Mouse (Mus musculus) forebrain, embryonic 15.5 days (tissue): ENCODE measurements around the gene Nav2. TPM values are rescaled to one million over a fixed set of nuclear protein-coding genes. Genes with fewer than 3 reads are reported as not detected.

ENCODE experiments used
- ATAC-seq: fragments of 200-750 bp; cut with Nextera tagmentation; replicated peaks from 2 replicates; pipeline ENCODE4 v1.8.0; 2017; ENCODE audit warnings: mild to moderate bottlenecking, moderate TSS enrichment, moderate library complexity
- H3K27ac ChIP-seq: fragments of 300-500 bp; sonication (generic); replicated peaks from 2 replicates; pipeline ENCODE4 v1.5.1; 2015; ENCODE audit warnings: mild to moderate bottlenecking, inconsistent platforms
- H3K27me3 ChIP-seq: fragments of 300-500 bp; sonication (generic); 2 replicates; pipeline ENCODE4 v1.6.1; 2015; ENCODE audit warnings: inconsistent platforms
- H3K36me3 ChIP-seq: fragments of 300-500 bp; sonication (generic); 2 replicates; pipeline ENCODE4 v1.6.1; 2015; ENCODE audit warnings: mild to moderate bottlenecking, inconsistent platforms
- H3K4me1 ChIP-seq: fragments of 300-500 bp; sonication (generic); 2 replicates; pipeline ENCODE4 v1.6.1; 2015; ENCODE audit warnings: inconsistent platforms
- H3K4me2 ChIP-seq: fragments of 300-500 bp; sonication (generic); replicated peaks from 2 replicates; pipeline ENCODE4 v1.6.1; 2015; ENCODE audit warnings: mild to moderate bottlenecking, inconsistent platforms
- H3K4me3 ChIP-seq: fragments of 300-500 bp; sonication (generic); 2 replicates; pipeline ENCODE4 v1.5.1; 2015; ENCODE audit warnings: mild to moderate bottlenecking, inconsistent platforms
- H3K9ac ChIP-seq: fragments of 300-500 bp; sonication (generic); replicated peaks from 2 replicates; pipeline ENCODE4 v1.6.1; 2015; ENCODE audit warnings: mild to moderate bottlenecking, inconsistent platforms
- H3K9me3 ChIP-seq: fragments of 300-500 bp; sonication (generic); 2 replicates; pipeline ENCODE4 v1.6.1; 2016; ENCODE audit warnings: inconsistent platforms
- WGBS: fragments of 180-500 bp; shearing (Covaris S2); methylation state at CpG from one replicate; pipeline ENCODE4 v1.1.7; 2015; ENCODE audit warnings: mixed read lengths; 5-methylcytosine and 5-hydroxymethylcytosine counted together
- polyA plus RNA-seq: library from polyadenylated mRNA; unstranded; fragments of >200 nt; fragmentation: Nextera tagmentation; extraction: Ambion mirVana; gene quantifications from 2 replicates; pipeline ENCODE4 v1.2.1, GENCODE M21; 2015

Nav2 gene
- polyA plus RNA-seq, 1 experiment from 2014 or later = 27.3 TPM

- Histone ChIP-seq H3K27ac (no peak overlapping the region), H3K27me3 (no peaks in the 10 kb centered on the region), H3K4me2 (no peak overlapping the region), H3K9me3 (no peaks in the 10 kb centered on the region), H3K4me3 (no peak overlapping the region), H3K9ac (no peak overlapping the region), H3K36me3 (no peaks in the 10 kb centered on the region), H3K4me1 (0 out of 2 replicates have a peak, but pooled peaks cover under 1% of the 10 kb centered on the region)
- WGBS = 65% methylated on average over 10 of the region's 10 CpGs
- ATAC-seq = 0 out of 2 replicates have a peak, but pooled peaks have one; percentile 41
These were observed 474.4 kb downstream of the Nav2 start for GRCm38 (mm10) chr7:49382884-49383283.

GRCm38 (mm10) chr7:49388137-49388536, 479.6 kb downstream of the Nav2 start:
- ATAC-seq = no peak
- peaks cover 39% of the 10 kb centered on the region for H3K4me1 ChIP-seq
- no peak overlapping the region for H3K27ac ChIP-seq
- no peak overlapping the region for H3K9ac ChIP-seq
- no peaks in the 10 kb centered on the region for H3K27me3 ChIP-seq
- no peaks in the 10 kb centered on the region for H3K9me3 ChIP-seq
- no peak overlapping the region for H3K4me3 ChIP-seq
- no peaks in the 10 kb centered on the region for H3K36me3 ChIP-seq
- 50% methylated on average over 2 of the region's 2 CpGs for WGBS
- no peak overlapping the region for H3K4me2 ChIP-seq

- H3K4me2 ChIP-seq = no peak overlapping the region
- ATAC-seq = no peak
- no peaks in the 10 kb centered on the region for H3K9me3 ChIP-seq
- H3K36me3 ChIP-seq = no peaks in the 10 kb centered on the region
- H3K4me3 ChIP-seq = no peak overlapping the region
- 83% methylated on average over 3 of the region's 3 CpGs for WGBS
- no peak overlapping the region for H3K9ac ChIP-seq
- H3K4me1 ChIP-seq = peaks cover 47% of the 10 kb centered on the region
- H3K27me3 ChIP-seq = no peaks in the 10 kb centered on the region
- peak overlapping the region; percentile 66 for H3K27ac ChIP-seq
These were observed 481.8 kb downstream of the Nav2 start for GRCm38 (mm10) chr7:49390312-49390711.

GRCm38 (mm10) chr7:49390829-49391228, 482.3 kb downstream of the Nav2 start:
- ATAC-seq = peak; percentile 41; the same call in 1 of the 2 replicates
- Histone ChIP-seq H3K27ac (peak overlapping the region; percentile 66), H3K4me2 (no peak overlapping the region), H3K36me3 (no peaks in the 10 kb centered on the region), H3K9me3 (no peaks in the 10 kb centered on the region), H3K27me3 (no peaks in the 10 kb centered on the region), H3K4me1 (peaks cover 47% of the 10 kb centered on the region), H3K9ac (no peak overlapping the region), H3K4me3 (no peak overlapping the region)
- whole genome bisulfite sequencing = 47% methylated on average over 9 of the region's 9 CpGs

- ATAC-seq = peak; percentile 65
- no peaks in the 10 kb centered on the region for H3K36me3 ChIP-seq
- H3K27ac ChIP-seq = peak overlapping the region; percentile 63
- H3K9ac ChIP-seq = no peak overlapping the region
- no peak overlapping the region for H3K4me3 ChIP-seq
- H3K9me3 ChIP-seq = no peaks in the 10 kb centered on the region
- no peak overlapping the region for H3K4me2 ChIP-seq
- peaks cover 54% of the 10 kb centered on the region for H3K4me1 ChIP-seq
- H3K27me3 ChIP-seq = no peaks in the 10 kb centered on the region
- 41% methylated on average over 3 of the region's 3 CpGs for WGBS
These were observed 483.7 kb downstream of the Nav2 start for GRCm38 (mm10) chr7:49392180-49392579.

GRCm38 (mm10) chr7:49392834-49393233, 484.3 kb downstream of the Nav2 start:
- Histone ChIP-seq H3K4me2 (no peak overlapping the region), H3K36me3 (no peaks in the 10 kb centered on the region), H3K27ac (peak overlapping the region; percentile 63), H3K27me3 (no peaks in the 10 kb centered on the region), H3K4me3 (no peak overlapping the region), H3K4me1 (peaks cover 54% of the 10 kb centered on the region), H3K9ac (no peak overlapping the region), H3K9me3 (no peaks in the 10 kb centered on the region)
- ATAC-seq = no peak
- 61% methylated on average over 3 of the region's 3 CpGs for WGBS

GRCm38 (mm10) chr7:49393857-49394256, 485.3 kb downstream of the Nav2 start:
- peaks cover 52% of the 10 kb centered on the region for H3K4me1 ChIP-seq
- H3K9ac ChIP-seq = no peak overlapping the region
- H3K27ac ChIP-seq = no peak overlapping the region
- no peak overlapping the region for H3K4me3 ChIP-seq
- no peaks in the 10 kb centered on the region for H3K36me3 ChIP-seq
- 86% methylated on average over 7 of the region's 7 CpGs for WGBS
- no peaks in the 10 kb centered on the region for H3K9me3 ChIP-seq
- no peak for ATAC-seq
- no peaks in the 10 kb centered on the region for H3K27me3 ChIP-seq
- no peak overlapping the region for H3K4me2 ChIP-seq

- Histone ChIP-seq H3K4me3 (no peak overlapping the region), H3K9me3 (no peaks in the 10 kb centered on the region), H3K27me3 (no peaks in the 10 kb centered on the region), H3K9ac (no peak overlapping the region), H3K4me1 (peaks cover 40% of the 10 kb centered on the region), H3K4me2 (no peak overlapping the region), H3K36me3 (no peaks in the 10 kb centered on the region), H3K27ac (no peak overlapping the region)
- ATAC-seq = no peak
- WGBS = 80% methylated on average over 1 of the region's 1 CpGs
These were observed 487.7 kb downstream of the Nav2 start for GRCm38 (mm10) chr7:49396202-49396601.

- no peak overlapping the region for H3K4me3 ChIP-seq
- WGBS = 79% methylated on average over 17 of the region's 17 CpGs
- H3K27me3 ChIP-seq = no peaks in the 10 kb centered on the region
- no peak overlapping the region for H3K9ac ChIP-seq
- H3K4me2 ChIP-seq = no peak overlapping the region
- H3K9me3 ChIP-seq = no peaks in the 10 kb centered on the region
- H3K27ac ChIP-seq = no peak overlapping the region
- peaks cover 27% of the 10 kb centered on the region for H3K4me1 ChIP-seq
- H3K36me3 ChIP-seq = no peaks in the 10 kb centered on the region
- ATAC-seq = no peak
These were observed 489.0 kb downstream of the Nav2 start for GRCm38 (mm10) chr7:49397441-49398003.

- ATAC-seq = no peak
- H3K9me3 ChIP-seq = no peaks in the 10 kb centered on the region
- WGBS = 71% methylated on average over 7 of the region's 7 CpGs
- no peaks in the 10 kb centered on the region for H3K36me3 ChIP-seq
- peaks cover 21% of the 10 kb centered on the region for H3K4me1 ChIP-seq
- no peak overlapping the region for H3K27ac ChIP-seq
- no peak overlapping the region for H3K9ac ChIP-seq
- no peak overlapping the region for H3K4me2 ChIP-seq
- no peak overlapping the region for H3K4me3 ChIP-seq
- no peaks in the 10 kb centered on the region for H3K27me3 ChIP-seq
These were observed 489.6 kb downstream of the Nav2 start for GRCm38 (mm10) chr7:49398020-49398516.

GRCm38 (mm10) chr7:49399314-49399713, 490.8 kb downstream of the Nav2 start:
- no peak overlapping the region for H3K27ac ChIP-seq
- H3K36me3 ChIP-seq = no peaks in the 10 kb centered on the region
- no peaks in the 10 kb centered on the region for H3K9me3 ChIP-seq
- no peaks in the 10 kb centered on the region for H3K27me3 ChIP-seq
- peak; percentile 47 for ATAC-seq
- no peak overlapping the region for H3K4me2 ChIP-seq
- 39% methylated on average over 2 of the region's 2 CpGs for WGBS
- no peak overlapping the region for H3K9ac ChIP-seq
- peaks cover 13% of the 10 kb centered on the region for H3K4me1 ChIP-seq
- H3K4me3 ChIP-seq = no peak overlapping the region

- Histone ChIP-seq H3K9ac (no peak overlapping the region), H3K4me2 (no peak overlapping the region), H3K36me3 (no peaks in the 10 kb centered on the region), H3K27ac (no peak overlapping the region), H3K9me3 (no peaks in the 10 kb centered on the region), H3K27me3 (no peaks in the 10 kb centered on the region), H3K4me3 (no peak overlapping the region), H3K4me1 (peaks cover 13% of the 10 kb centered on the region)
- no peak for ATAC-seq
- 88% methylated on average over 19 of the region's 19 CpGs for WGBS
These were observed 491.9 kb downstream of the Nav2 start for GRCm38 (mm10) chr7:49400463-49400862.

- no peak overlapping the region for H3K4me2 ChIP-seq
- H3K36me3 ChIP-seq = no peaks in the 10 kb centered on the region
- H3K4me3 ChIP-seq = no peak overlapping the region
- H3K9ac ChIP-seq = no peak overlapping the region
- 90% methylated on average over 5 of the region's 5 CpGs for WGBS
- no peaks in the 10 kb centered on the region for H3K27me3 ChIP-seq
- no peak for ATAC-seq
- no peak overlapping the region for H3K27ac ChIP-seq
- no peaks in the 10 kb centered on the region for H3K9me3 ChIP-seq
- peaks cover 13% of the 10 kb centered on the region; the same call in 1 of the 2 replicates for H3K4me1 ChIP-seq
These were observed 494.0 kb downstream of the Nav2 start for GRCm38 (mm10) chr7:49402526-49402925.
